Mouse (Mus musculus): ENCODE measurements around the gene Rassf6. TPM values are rescaled to one million over a fixed set of nuclear protein-coding genes. Genes with fewer than 3 reads are reported as not detected.
"Not testable (repeated sequence)": the region's sequence is repeated elsewhere in the genome, so short reads cannot be mapped to it uniquely, and the experiment has no call there.

Rassf6 gene
- total RNA-seq, 2 experiments from 2014 or later = not detected

DNA sequence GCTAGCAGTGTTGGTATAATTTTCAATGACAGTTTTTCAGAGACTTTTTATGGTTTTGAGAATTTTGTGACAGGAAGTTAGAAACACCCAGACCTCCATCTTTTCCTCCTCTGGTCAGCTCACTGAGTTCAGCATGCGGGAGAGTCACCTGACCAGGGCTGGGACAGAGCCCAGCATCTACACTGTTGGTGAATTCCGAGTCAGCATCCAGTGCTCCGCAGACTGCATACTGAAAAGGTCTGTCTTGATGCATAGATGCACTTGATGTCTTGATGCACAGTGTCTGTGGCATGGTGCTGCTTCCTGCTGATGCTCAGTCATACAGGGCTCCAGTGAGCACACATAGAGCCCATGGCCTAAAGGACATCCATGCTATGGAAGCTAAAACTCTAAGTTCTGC, 12.4 kb downstream of the Rassf6 start:
- no peak for ATAC-seq (replicated peaks; ENCODE audit: low FRiP score, poor library complexity, severe bottlenecking)

DNA sequence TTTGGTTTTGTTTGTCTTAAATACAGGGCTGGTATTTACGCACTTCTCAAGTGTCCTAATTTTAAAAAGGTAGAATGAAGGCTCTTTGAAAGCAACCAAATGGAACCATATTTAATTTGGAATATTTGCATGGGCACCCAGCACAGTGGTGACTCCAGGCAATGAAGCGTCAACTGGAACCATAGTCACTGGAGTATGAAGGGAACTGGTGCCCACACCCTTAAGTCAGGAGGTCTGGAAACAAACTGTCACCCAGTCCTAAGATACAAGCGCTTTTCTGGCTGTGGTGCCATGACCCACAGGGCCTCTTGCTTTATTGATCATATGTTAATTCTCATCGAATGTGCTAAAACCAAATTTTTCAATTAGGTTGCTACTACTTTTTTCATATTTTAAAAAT, 13.0 kb downstream of the Rassf6 start:
- ATAC-seq (replicated peaks; ENCODE audit: low FRiP score, poor library complexity, severe bottlenecking) = no peak

DNA sequence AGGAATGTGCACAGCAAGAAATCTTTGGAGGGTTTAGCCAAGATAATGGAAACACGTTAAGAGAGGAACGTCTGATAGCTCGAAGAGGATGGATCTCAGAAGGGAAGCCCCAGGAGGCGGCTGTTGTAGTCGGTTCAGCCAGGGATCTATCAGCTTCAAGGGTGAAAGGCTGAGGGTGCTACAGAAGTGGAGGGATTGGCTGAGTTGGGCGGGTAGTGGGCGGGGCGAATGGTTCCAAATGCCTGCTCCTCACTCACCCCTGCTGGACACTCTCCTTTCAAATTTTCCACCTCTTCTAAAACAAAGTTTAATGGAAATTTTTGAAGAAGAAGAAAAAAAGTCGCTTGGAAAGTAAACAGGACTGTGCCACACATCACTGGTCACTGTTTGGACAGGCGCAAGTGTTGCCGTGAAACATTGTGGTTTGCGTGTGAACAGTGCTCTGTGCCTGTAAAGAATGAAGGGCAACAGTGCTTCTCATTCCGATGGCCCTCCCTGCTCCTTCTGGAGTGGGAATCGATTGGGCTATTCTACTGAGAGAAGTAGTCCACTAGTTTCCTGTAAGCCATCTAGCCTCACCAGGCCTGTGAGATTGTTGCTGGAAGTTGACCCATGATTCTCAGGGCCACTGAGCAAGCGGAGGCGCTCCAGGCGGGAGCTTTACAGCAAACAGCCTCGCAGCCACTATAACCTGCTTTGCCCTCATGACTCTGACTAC, 15.6 kb downstream of the Rassf6 start:
- no peak for ATAC-seq (replicated peaks; ENCODE audit: low FRiP score, poor library complexity, severe bottlenecking)

DNA sequence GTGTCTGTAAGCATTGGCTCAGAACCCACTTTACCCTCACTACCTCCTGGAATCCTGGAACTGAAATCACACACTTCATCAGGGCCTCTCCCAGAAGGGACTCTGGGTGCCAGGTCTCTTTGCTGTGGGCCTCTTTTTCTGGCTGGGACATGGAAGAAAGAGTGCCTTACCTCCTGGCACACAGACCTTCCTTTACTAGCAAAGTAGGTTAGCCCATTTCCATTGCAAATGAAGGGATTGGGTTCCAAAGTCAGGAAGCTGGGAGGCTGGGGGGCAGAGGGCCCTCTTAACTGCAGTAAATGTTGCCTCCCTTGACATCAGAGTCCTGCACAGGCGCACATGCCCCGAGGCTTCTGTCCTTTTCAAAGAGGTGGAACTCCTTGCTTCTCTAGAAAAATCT, 17.2 kb downstream of the Rassf6 start:
- ATAC-seq (replicated peaks; ENCODE audit: low FRiP score, poor library complexity, severe bottlenecking) = no peak

DNA sequence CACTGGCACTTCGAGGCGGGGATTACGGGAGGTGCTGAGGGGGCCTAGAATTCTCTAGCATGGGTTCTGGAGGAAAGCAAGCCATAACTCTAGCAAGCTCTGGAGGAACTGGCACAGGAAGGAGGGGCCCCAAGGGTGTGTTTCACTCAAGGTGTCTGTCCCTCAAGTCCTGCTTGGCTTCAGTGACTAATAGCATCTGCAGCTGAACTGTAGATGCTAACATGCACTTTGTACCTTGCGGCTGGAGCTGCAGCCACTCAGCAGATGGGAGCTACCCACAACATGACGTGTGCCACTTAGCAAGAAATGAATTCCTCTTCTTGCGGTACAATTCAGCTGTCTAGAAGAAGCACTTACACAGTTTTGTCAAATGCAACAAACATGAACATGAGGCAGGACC, 18.7 kb downstream of the Rassf6 start:
- ATAC-seq (replicated peaks; ENCODE audit: low FRiP score, poor library complexity, severe bottlenecking) = no peak

DNA sequence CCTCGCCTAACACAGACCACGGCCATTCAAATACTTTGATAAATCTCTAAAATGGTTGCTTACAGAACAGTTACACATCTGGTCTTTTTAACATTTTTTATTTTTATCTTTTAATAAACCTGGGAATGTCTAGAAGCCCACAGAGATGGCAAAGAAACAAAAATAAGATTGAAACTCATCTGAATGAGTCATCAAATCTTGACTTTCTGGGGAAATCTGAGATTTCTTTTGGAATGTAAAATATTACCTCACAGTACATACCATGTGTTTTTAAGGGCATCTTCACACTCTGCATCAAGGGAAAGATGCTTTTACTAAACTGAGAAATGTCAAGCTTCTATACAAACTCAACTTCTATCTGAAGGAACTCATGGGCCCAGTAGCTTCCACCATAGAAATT, 19.1 kb downstream of the Rassf6 start:
- no peak for ATAC-seq (replicated peaks; ENCODE audit: low FRiP score, poor library complexity, severe bottlenecking)

DNA sequence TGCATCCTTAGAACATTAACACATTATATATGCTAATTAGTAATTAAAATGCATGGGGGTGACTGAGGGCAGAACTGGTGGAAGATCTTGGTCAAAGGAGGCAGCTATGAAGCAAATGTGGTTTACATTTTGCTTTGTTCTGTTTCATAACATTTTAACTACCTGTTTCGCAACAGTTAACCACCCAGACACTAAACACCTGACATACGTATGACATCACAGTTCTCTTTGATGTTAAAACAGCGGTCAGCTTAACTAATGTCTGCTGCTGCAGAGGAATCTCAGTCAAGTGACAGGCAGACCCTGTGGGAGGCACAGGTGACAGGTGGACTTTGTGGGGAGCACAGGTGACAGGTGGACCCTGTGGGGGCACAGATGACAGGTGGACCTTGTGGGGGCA, 22.6 kb downstream of the Rassf6 start:
- ATAC-seq (replicated peaks; ENCODE audit: low FRiP score, poor library complexity, severe bottlenecking) = no peak

DNA sequence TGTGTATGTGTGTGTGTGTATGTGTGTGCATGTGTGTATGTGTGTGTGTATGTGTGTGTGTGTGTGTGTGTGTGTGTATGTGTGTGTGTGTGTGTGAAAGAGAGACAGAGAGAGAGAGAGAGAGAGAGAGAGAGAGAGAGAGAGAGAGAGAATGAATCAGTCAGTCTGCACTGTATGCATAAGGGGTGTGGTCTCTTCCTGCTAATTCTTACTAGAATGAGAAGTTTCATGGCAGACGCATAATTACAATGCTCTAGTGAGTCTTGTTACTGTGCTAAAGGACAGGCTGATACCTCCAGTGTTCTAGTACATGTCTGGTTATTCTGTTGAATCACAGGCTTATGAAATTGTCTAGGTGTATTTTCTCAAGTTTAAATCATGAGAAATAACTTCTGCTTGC, 27.7 kb downstream of the Rassf6 start:
- not testable (repeated sequence) for ATAC-seq (replicated peaks; ENCODE audit: low FRiP score, poor library complexity, severe bottlenecking)

DNA sequence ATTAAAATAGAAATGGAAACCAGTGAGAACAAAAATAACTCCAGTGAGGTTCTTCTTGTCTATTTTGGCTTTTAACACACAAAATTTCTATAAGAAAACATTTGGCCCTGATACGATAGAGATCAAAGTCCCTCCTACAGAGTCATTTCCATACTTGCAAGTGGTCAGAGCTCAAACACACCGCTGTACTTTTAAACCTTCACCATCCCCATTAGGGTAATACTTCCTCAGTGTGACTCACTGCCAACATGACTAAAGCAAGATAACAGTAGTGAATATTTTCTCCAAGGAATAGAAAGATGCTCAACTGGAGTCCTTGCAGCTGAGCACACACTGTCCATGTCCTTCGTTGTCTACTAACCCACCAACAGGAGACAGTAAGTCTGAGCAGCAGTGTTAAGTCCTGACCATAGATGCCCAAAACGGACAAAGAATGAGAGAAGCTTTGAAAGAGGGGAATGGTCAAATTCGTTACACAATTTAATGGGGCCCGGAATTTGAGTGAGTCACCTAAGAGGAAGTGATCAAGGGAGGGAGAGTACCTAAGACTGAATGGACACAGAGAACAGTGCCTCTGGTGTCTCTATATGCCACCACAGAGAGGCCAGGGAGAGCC, 28.4 kb downstream of the Rassf6 start:
- ATAC-seq (replicated peaks; ENCODE audit: low FRiP score, poor library complexity, severe bottlenecking) = no peak

DNA sequence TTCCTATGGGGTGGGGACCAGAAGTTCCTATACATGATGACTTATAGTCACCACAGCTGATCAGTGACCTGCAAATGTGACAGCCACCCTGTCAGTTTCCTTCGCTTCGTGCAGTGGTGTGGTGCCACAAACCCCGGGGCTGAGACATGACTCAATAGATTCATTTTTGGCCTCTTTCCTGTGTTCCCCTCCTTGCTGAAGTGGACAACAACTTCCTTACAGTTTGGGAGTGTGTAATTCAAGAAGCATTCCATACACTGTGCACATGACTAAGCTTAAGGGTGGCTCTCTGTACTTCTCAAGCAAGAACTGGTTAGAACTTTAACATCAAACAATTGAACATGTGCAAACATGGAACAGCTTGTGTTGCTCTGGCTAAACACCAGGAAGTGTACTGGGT, 29.1 kb downstream of the Rassf6 start:
- ATAC-seq (replicated peaks; ENCODE audit: low FRiP score, poor library complexity, severe bottlenecking) = no peak

DNA sequence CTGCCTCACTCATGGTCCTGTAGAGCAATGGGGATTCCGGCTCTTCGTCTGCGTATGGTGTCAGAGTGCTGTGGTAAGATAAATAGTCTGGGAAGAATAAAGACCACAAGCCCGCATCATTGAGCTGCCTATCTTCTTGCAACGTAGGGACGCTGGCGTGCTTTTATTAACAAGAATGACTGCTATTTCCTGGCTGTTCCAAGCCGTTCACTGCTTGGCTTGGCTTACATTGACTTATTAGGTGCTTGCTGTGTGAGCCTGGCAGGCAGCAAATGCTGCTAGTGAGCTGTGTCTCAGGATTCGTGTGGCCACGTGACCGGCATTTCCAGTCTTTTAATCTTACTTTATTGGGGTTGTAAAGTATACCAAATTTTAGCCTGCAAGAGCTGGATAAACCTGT, 31.6 kb downstream of the Rassf6 start:
- ATAC-seq (replicated peaks; ENCODE audit: low FRiP score, poor library complexity, severe bottlenecking) = no peak

DNA sequence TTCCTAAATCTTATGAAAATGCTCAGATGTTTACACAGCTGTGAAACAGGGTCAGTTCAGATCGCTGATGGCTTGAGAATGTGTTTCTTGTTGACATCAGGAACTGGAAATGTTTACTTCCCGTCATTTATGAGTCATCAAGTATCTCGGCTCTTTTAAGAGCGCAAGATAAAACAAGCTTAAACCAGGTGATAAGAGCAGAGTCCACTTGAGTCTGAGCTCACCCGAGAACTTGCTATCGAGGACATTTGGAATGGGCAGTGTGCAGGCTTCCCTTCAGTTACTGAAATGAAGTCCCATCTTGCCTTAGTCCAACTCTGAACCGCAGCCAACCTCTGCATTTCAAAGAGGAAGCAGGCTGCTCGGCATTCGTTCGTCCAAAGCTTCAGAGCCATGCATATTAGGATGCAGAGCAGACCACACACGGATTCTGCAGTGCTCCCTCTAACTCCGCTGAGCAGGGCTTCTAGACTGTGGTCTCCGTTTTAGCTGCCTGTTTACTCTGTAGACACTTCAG, 37.0 kb downstream of the Rassf6 start:
- no peak for ATAC-seq (replicated peaks; ENCODE audit: low FRiP score, poor library complexity, severe bottlenecking)

DNA sequence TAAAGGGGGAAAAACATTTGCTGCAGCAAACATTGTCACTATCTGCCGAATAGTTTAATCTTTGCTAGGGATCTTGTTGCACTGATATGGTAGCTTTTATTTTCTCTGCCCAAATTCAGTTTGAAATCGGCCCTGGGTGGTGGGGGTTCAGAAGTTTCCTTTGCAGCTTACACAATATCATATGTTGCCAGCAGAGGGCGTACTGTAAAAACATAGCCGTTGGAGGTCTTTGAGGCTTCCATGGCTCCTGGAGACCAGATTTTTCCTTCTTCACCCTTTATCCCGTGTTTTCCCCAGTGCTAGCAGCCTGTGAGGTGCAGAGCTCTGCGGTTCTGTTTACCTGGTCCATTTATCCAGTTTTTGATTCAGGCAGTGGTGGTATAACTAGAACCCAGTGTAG, 39.0 kb downstream of the Rassf6 start:
- ATAC-seq (replicated peaks; ENCODE audit: low FRiP score, poor library complexity, severe bottlenecking) = no peak

DNA sequence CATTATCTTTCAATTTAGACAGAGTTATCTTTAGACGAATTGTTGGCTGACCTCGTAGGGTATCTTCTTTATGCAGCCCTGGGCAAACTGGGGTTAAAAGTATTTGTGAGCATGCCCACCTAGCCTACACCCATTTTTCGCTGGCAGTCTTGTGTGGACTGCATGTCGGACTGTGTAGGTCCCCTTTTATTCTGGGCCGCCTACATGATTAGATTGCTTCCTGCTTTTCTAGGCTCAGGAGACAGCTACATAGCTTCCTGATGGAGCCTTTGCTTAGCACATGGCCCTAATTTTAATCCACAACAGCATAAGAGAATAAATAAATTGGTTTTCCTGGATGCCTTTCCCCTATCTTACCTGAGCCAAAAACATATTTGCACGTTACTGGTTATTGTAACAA, 44.3 kb downstream of the Rassf6 start:
- ATAC-seq (replicated peaks; ENCODE audit: low FRiP score, poor library complexity, severe bottlenecking) = no peak

DNA sequence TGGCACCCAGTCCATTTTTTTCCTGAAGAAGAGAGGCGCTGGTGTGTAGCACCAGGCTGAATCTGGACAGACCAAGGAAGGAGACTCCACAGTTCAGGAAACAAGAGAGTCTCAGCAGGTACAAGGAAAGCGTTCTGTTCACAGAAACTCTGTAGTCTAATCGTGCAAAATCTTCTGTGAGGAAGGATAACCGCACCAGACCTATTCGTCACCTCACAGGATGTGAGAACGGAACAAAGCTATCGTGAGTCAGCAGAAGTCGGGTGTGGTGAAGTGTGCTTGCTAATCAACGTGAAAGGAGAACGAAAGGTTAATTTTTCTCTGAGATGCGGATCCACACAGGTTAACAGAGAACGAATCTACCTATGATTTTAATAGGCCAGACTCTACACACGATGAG, 45.5 kb downstream of the Rassf6 start:
- no peak for ATAC-seq (replicated peaks; ENCODE audit: low FRiP score, poor library complexity, severe bottlenecking)

DNA sequence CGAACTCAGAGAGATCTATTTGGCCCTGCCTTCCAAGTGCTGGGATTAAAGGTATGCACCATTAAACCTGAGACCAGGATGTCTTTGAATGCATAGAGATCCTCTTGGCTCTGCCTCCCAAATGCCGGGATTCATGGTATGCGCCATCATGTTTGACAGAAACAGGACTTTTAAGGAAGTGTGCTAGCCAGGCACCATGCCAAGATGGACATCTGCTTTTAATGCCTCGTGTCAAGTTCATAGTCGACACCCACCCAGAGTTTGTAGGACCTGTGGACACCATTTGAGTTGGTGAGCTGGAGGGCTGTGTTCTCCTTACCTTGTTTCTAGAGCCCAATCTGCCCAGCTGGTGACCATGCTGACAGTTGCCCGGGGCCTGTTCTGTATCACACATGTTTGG, 48.5 kb downstream of the Rassf6 start:
- ATAC-seq (replicated peaks; ENCODE audit: low FRiP score, poor library complexity, severe bottlenecking) = no peak

DNA sequence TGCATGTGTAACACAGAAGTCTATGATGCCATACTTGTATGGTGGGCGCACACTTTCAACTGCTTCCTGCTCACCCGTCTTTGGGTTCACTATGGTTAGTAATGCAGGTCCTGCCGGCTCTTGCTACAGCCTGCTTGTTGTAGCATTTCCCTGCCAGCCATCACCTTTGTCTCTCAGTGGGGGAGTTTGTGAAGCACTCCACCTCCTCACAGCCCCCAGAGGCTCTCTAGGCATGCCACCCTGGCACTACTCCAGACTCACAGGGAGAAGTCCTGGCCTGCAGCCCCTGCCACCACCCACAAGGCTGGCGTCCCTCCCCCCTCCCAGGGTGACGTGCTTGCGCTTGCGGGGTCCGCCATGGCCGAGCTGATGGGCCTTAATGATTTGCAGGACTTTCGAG, 49.8 kb downstream of the Rassf6 start:
- ATAC-seq (replicated peaks; ENCODE audit: low FRiP score, poor library complexity, severe bottlenecking) = no peak

DNA sequence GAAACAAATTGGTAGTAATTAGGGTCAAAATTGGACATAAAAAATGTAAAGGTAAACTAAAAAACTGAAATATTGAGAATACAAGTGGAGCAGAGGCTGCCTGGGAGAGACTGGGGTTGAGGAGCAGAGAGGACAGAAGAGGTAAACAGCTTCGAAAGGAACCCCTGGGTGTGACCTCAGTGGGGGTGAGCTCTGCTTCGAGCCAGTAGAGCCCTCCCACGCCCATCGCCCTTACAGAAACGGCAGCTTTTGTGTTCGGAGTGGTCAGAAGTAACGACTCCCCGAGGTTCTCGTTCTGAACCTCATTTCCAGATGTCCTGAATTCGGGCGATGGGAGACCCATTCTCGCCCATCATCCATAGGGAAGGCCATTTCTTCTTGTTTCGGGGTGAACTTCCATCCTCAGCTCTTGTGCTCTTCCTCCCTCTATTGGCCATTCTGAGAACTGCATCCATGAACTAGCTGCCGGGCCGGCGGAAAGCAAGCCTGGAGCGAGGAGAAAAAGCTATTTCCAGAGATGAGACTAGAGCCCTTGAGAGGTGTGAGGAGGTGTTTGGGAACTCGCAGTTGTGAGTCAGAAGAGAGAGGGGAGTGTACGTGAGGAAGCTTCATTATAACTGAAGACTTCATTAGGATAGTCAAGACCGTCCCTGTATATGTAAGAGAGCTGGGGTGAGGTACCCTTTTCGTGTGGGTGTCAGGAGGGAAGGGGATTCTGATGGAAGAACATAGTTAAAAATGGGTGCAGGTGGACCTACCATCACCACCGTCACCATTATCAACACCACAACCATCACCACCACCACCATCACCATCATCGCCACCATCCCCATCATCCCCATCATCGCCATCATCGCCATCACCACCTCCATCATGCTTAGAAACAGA, 51.5 kb downstream of the Rassf6 start:
- peak; percentile 74 for ATAC-seq (replicated peaks; ENCODE audit: low FRiP score, poor library complexity, severe bottlenecking)

DNA sequence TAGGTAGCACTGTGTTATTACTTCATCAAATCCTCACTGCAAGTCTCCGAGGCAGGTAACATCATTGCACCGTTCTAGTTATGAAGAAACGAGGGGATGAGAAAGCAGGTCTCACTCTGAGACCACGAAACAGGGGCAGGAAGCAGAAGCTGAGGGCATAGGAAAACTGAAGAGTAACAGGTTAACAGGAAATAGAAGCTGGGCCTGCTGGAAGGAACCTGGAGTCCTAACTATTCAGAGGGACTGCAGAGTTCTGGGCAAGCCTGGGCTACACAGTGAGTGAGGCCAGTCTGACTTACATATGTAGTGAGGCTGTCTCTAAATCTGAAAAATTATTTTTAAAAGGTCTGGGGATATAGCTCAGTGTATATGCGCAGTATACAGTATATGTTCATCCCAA, 52.4 kb downstream of the Rassf6 start:
- ATAC-seq (replicated peaks; ENCODE audit: low FRiP score, poor library complexity, severe bottlenecking) = no peak

DNA sequence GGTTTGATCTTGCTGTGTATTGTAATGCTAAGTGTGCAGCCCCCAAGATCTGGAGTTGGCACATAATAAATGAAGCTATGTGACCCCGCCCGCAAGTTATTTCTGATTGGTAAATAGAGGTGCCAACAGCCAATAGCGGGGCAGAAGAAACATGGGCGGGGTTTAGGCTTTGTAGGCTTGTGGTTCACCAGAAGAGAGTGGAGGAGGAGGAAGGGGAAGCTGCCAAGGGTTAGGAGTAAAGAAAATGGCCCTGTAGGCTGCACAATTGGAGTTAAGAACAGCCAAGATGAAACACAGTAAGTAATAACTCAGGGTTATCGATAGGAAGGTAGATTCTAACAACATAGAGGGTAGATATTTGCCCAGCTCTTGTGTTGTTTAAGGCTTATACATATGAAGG, 53.9 kb downstream of the Rassf6 start:
- no peak for ATAC-seq (replicated peaks; ENCODE audit: low FRiP score, poor library complexity, severe bottlenecking)

DNA sequence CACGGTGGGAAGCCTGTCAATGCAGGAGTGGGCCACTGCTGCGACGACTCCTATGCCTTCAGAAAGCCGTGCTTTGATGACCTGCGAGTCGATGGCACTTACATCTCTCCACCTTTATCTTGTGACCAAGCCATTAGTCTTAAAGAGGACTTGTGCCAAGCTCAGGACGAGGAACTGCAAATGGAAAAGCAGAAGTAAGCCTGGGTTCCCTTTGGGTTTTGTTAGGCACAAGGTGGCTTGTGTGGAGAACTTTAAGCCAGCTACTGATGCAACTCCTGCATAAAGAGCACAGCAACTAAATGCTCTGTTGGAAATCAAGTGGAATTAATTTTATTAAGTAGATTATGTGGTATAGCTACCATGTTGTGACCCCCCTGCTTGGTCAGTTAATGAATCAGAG, 55.7 kb downstream of the Rassf6 start:
- ATAC-seq (replicated peaks; ENCODE audit: low FRiP score, poor library complexity, severe bottlenecking) = no peak

Data from erythroblast, adult 5-6 weeks (primary cell).